Mouse (Mus musculus): Measurements from ENCODE around the gene Mgat3. TPM values are rescaled to one million over a fixed set of nuclear protein-coding genes. Genes with fewer than 3 reads are reported as not detected.

The Mgat3 gene
- total and polyA plus RNA-seq, 2 experiments from 2014 or later: 9.9 to 65.6 TPM

DNA sequence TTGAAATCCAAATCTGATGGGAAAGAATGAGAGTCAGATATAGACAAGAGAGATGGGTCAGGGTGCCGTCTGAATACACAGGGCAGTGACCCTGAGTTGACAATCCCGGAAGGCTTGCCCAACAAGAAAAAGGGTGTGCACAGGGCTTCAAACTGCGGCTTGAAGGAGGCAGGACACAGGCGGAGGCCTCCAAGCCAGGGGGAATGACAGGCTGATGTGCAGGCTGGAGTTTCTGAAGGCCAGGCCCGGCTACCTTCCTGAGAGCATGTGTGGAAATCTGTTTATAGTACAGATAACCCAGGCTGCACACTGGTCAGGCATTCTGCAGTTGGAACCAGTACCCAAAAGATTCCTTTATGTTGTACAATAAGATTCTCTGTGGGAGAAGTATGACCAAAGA lies 26.0 kb upstream of the Mgat3 start:
- Histone ChIP-seq H3K4me2 (ENCODE audit: low read depth) (no peak overlapping the region), H3K9me3 (ENCODE audit: low read length) (no peaks in the 10 kb centered on the region), H3K4me3 (ENCODE audit: low read depth, low read length) (no peak overlapping the region), H3K36me3 (ENCODE audit: insufficient read depth) (peaks cover 28% of the 10 kb centered on the region), H3K9ac (no peak overlapping the region), H3K27ac (ENCODE audit: low read depth, low read length) (no peak overlapping the region), H3K27me3 (ENCODE audit: insufficient read depth, low read length) (no peaks in the 10 kb centered on the region), H3K4me1 (ENCODE audit: insufficient read depth) (no peaks in the 10 kb centered on the region)
- ATAC-seq: no peak
- WGBS: 75% methylated on average over 5 of the region's 5 CpGs
- no peak for DNase-seq
- TF ChIP-seq CTCF (IDR thresholded peaks at IDR 0.05; ENCODE audit: low read depth): no peak

DNA sequence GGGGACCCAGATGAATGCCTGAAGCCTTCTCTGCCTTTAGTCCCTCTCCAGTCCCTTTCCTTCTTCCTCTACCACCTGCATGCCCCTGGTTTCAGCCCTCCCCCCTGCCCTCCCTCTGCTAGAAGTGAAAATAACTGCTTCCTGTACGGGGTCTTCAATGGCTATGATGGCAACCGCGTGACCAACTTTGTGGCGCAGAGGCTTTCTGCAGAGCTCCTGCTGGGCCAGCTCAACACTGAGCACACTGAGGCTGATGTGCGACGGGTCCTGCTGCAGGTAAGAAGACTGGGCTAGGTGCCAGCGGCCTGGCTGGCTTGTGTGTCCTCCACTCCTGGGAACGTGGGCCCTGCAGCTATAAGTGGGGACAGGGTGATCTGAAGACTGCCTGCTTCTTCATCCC lies 25.0 kb upstream of the Mgat3 start:
- Histone ChIP-seq H3K36me3 (ENCODE audit: insufficient read depth) (peaks cover 37% of the 10 kb centered on the region), H3K27ac (ENCODE audit: low read depth, low read length) (no peak overlapping the region), H3K4me2 (ENCODE audit: low read depth) (no peak overlapping the region), H3K9ac (no peak overlapping the region), H3K9me3 (ENCODE audit: low read length) (no peaks in the 10 kb centered on the region), H3K27me3 (ENCODE audit: insufficient read depth, low read length) (no peaks in the 10 kb centered on the region), H3K4me3 (ENCODE audit: low read depth, low read length) (no peak overlapping the region), H3K4me1 (ENCODE audit: insufficient read depth) (no peaks in the 10 kb centered on the region)
- ATAC-seq (no peak), DNase-seq (no peak)
- 79% methylated on average over 8 of the region's 8 CpGs for WGBS
- no peak for TF ChIP-seq CTCF (IDR thresholded peaks at IDR 0.05; ENCODE audit: low read depth)

DNA sequence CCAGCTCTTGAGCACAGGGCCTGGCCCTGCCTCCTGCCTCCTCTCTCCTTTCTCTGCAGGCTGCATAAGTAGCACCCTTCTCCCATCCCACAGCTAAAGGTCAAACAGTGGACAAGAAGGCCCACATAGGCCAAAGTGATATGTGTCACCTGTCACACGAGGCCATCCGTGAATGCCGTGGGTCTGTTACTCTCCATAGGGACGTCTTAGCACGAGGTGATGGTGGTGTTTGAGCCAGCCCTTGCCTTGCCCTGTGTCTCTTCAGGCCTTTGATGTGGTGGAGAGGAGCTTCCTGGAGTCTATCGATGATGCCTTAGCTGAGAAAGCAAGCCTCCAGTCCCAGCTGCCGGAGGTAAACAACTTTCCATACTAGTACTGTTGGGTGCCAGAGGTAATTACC lies 24.0 kb upstream of the Mgat3 start:
- H3K27ac ChIP-seq (ENCODE audit: low read depth, low read length): no peak overlapping the region
- DNase-seq: no peak
- H3K4me1 ChIP-seq (ENCODE audit: insufficient read depth): no peaks in the 10 kb centered on the region
- H3K27me3 ChIP-seq (ENCODE audit: insufficient read depth, low read length): no peaks in the 10 kb centered on the region
- H3K4me3 ChIP-seq (ENCODE audit: low read depth, low read length): no peak overlapping the region
- no peak for TF ChIP-seq CTCF (IDR thresholded peaks at IDR 0.05; ENCODE audit: low read depth)
- H3K9ac ChIP-seq: no peak overlapping the region
- H3K36me3 ChIP-seq (ENCODE audit: insufficient read depth): peaks cover 46% of the 10 kb centered on the region
- no peaks in the 10 kb centered on the region for H3K9me3 ChIP-seq (ENCODE audit: low read length)
- H3K4me2 ChIP-seq (ENCODE audit: low read depth): no peak overlapping the region
- WGBS: 92% methylated on average over 7 of the region's 7 CpGs
- ATAC-seq: no peak

DNA sequence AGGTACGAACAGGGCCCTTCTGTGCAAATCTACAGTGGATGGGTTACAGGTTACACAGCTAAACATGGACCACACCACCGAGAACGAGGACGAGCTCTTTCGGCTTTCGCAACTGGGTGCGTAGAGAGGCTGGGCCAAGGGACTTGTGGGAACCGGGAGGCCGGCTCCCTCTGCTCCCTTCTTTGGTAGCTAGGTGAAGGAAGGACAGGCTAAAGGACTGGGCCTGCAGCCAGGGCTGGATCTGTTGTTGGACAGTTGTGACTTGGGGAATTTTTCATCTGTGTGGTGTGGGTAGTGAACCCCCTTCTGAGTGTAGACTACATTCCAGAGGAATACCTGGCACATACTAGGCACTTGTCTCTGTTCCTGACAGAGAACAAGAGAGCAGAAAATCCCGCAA lies 20.9 kb upstream of the Mgat3 start:
- no peak for TF ChIP-seq CTCF (IDR thresholded peaks at IDR 0.05; ENCODE audit: low read depth)
- Histone ChIP-seq H3K27me3 (ENCODE audit: insufficient read depth, low read length) (no peaks in the 10 kb centered on the region), H3K4me2 (ENCODE audit: low read depth) (no peak overlapping the region), H3K4me3 (ENCODE audit: low read depth, low read length) (no peak overlapping the region), H3K9me3 (ENCODE audit: low read length) (no peaks in the 10 kb centered on the region), H3K27ac (ENCODE audit: low read depth, low read length) (no peak overlapping the region), H3K9ac (no peak overlapping the region), H3K36me3 (ENCODE audit: insufficient read depth) (peaks cover 69% of the 10 kb centered on the region), H3K4me1 (ENCODE audit: insufficient read depth) (no peaks in the 10 kb centered on the region)
- no peak for ATAC-seq
- DNase-seq: no peak
- 91% methylated on average over 10 of the region's 10 CpGs for WGBS

DNA sequence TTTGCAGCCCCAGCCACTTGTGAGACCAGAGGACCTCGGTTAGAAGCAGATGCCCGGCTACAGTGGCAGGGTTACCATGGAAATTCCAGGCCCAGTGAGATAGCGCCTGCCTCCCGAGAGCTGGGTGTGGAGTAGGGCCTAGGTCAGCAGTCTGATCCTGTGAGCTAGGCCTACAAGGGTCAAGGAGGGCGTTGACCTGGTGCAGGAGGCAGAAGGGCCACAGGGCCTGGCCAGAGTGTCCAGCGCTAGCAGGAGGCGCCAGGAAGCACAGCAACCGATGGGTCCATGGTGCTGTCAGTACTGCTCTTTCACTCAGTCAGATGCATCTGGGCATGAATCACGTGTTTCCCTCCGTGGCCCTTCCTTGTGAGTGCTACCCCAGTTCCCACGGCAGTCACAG lies 19.8 kb upstream of the Mgat3 start:
- Histone ChIP-seq H3K4me3 (ENCODE audit: low read depth, low read length) (no peak overlapping the region), H3K4me1 (ENCODE audit: insufficient read depth) (no peaks in the 10 kb centered on the region), H3K27ac (ENCODE audit: low read depth, low read length) (no peak overlapping the region), H3K9ac (no peak overlapping the region), H3K36me3 (ENCODE audit: insufficient read depth) (peaks cover 78% of the 10 kb centered on the region), H3K27me3 (ENCODE audit: insufficient read depth, low read length) (no peaks in the 10 kb centered on the region), H3K4me2 (ENCODE audit: low read depth) (no peak overlapping the region), H3K9me3 (ENCODE audit: low read length) (no peaks in the 10 kb centered on the region)
- ATAC-seq (no peak), DNase-seq (no peak)
- WGBS: 83% methylated on average over 11 of the region's 11 CpGs
- TF ChIP-seq CTCF (IDR thresholded peaks at IDR 0.05; ENCODE audit: low read depth): no peak

DNA sequence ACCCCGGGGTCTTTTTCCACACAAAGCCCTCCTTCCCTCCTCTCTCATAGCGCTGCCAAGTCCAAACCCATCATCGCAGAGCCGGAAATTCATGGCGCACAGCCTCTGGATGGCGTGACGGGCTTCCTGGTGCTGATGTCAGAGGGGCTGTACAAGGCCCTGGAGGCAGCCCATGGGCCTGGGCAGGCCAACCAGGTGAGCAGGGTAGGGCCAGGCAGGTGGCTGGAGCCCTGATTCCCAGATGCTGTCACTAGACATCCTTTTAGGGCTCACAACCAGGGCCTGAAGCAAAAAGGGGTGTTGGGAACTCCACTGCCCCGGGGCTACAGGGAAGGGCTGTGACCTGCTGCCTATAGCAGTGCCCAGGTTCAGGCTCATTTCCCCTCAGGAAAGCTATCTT lies 17.8 kb upstream of the Mgat3 start:
- H3K36me3 ChIP-seq (ENCODE audit: insufficient read depth): peaks cover 80% of the 10 kb centered on the region
- no peak for TF ChIP-seq CTCF (IDR thresholded peaks at IDR 0.05; ENCODE audit: low read depth)
- H3K9me3 ChIP-seq (ENCODE audit: low read length): no peaks in the 10 kb centered on the region
- DNase-seq (no peak), ATAC-seq (no peak)
- H3K4me2 ChIP-seq (ENCODE audit: low read depth): no peak overlapping the region
- no peaks in the 10 kb centered on the region for H3K4me1 ChIP-seq (ENCODE audit: insufficient read depth)
- H3K27me3 ChIP-seq (ENCODE audit: insufficient read depth, low read length): no peaks in the 10 kb centered on the region
- WGBS: 93% methylated on average over 8 of the region's 8 CpGs
- no peak overlapping the region for H3K9ac ChIP-seq
- H3K27ac ChIP-seq (ENCODE audit: low read depth, low read length): no peak overlapping the region
- H3K4me3 ChIP-seq (ENCODE audit: low read depth, low read length): no peak overlapping the region

DNA sequence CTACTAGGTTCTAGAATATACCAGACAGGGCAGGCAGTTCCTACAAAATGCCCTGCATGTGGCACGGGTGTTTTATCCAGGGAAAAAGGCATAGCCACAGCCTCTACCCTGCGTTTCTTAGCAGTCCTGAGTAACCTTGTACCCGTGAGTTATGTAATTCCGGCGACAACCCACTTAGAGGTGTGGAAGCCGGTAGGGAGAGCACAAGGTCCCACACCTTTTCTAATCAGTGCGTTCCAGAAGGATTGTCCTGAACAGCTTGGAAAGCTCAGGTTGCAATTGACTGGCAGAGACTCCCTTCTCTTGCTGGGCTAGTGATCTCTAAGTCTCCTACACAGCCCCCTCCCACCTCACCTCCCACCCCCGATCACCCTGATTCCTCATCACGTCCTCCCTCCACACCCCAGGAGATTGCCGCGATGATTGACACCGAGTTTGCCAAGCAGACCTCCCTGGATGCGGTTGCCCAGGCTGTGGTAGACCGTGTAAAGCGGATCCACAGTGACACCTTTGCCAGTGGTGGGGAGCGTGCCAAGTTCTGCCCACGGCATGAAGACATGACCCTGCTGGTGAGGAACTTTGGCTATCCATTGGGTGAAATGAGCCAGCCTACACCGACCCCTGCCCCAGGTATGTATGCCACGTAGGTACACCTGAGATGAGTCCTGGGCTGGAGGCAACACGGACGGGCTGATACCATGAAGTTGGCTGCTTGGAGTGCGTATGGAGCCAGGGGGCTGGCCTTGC lies 16.2 kb upstream of the Mgat3 start:
- no peak for DNase-seq
- Histone ChIP-seq H3K9ac (no peak overlapping the region), H3K9me3 (ENCODE audit: low read length) (no peaks in the 10 kb centered on the region), H3K36me3 (ENCODE audit: insufficient read depth) (peaks cover 85% of the 10 kb centered on the region), H3K4me2 (ENCODE audit: low read depth) (no peak overlapping the region), H3K4me1 (ENCODE audit: insufficient read depth) (no peaks in the 10 kb centered on the region), H3K27ac (ENCODE audit: low read depth, low read length) (no peak overlapping the region), H3K27me3 (ENCODE audit: insufficient read depth, low read length) (no peaks in the 10 kb centered on the region), H3K4me3 (ENCODE audit: low read depth, low read length) (no peak overlapping the region)
- ATAC-seq: no peak
- WGBS: 93% methylated on average over 22 of the region's 22 CpGs
- no peak for TF ChIP-seq CTCF (IDR thresholded peaks at IDR 0.05; ENCODE audit: low read depth)

Measured in forebrain, postnatal 0 days (tissue).